11 mouse cellular contexts compared by ENCODE assay signal in the genomic region with DNA sequence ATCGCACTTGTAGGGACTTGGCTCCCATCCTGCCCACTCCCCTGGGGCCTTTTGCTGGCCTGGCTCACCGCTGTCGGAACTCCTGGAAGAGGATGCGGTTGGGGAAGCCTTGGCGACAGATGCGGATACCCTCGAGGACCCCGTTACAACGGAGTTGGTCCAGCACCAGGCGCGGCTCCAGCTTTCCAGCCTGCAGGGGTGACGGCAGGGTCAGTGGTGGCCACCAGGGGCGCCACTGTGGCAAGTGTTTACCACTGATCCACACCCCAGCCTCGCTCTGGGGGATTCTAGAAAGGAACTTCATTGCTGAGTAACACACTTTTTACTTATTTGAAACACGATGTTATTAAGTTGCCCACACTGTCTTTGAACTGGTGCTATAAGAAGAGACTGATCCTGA. TPM values are rescaled to one million over a fixed set of nuclear protein-coding genes. Genes with fewer than 3 reads are reported as not detected.
DNase-seq lines count a peak whose midpoint lies in the region; ATAC-seq and TF ChIP-seq lines count a peak whose summit lies in the region.
"Had no signal": no experiment of that assay in that cellular context is flagged by ENCODE, and none has a peak within 500 bp of the region (broad histone marks: within the 10 kb centered on the region; RNA-seq: fewer than 3 reads in every experiment).

No protein-coding gene starts in this region.

- no peaks in the 10 kb centered on the region for H3K4me1 ChIP-seq in limb, embryonic 11.5 days (ENCODE audit: control insufficient read depth, insufficient read depth, low read length)
- H3K4me1 ChIP-seq in limb, embryonic 10.5 days: no peaks in the 10 kb centered on the region
- H3K4me1 ChIP-seq: intestine, embryonic 15.5 days; limb, embryonic 12.5 days had no signal

- H3K36me3 ChIP-seq in limb, embryonic 11.5 days (ENCODE audit: control insufficient read depth, insufficient read depth, low read length): no peaks in the 10 kb centered on the region
- no peaks in the 10 kb centered on the region for H3K36me3 ChIP-seq in limb, embryonic 10.5 days
- no peaks in the 10 kb centered on the region for H3K36me3 ChIP-seq in C2C12 (ENCODE audit: control insufficient read depth, insufficient read depth)
- H3K36me3 ChIP-seq: intestine, embryonic 15.5 days; limb, embryonic 12.5 days had no signal

- no peak overlapping the region for H3K4me2 ChIP-seq in limb, embryonic 11.5 days (ENCODE audit: low read depth, severe bottlenecking)
- H3K4me2 ChIP-seq: intestine, embryonic 15.5 days; limb, embryonic 12.5 days had no signal

- WGBS in limb, embryonic 11.5 days: 16% methylated on average over 15 of the region's 15 CpGs
- 17% methylated on average over 15 of the region's 15 CpGs for WGBS in limb, embryonic 10.5 days

- DNase-seq in embryo, embryonic 10 days (ENCODE audit: low spot score): peak; percentile 43
- no peak for DNase-seq in embryo, embryonic 9.5 days (ENCODE audit: extremely low spot score)
- DNase-seq in limb, embryonic 11.5 days (ENCODE audit: low spot score): peak; percentile 36
- no peak for DNase-seq in limb, embryonic 10.5 days (ENCODE audit: low spot score)
- peak; percentile 43 to 56 for DNase-seq in cerebellum, postnatal 36 days
- no peak for DNase-seq in urinary bladder, postnatal 10 days (ENCODE audit: low spot score)
- DNase-seq in ovary, adult 18-20 months (ENCODE audit: low spot score): no peak

- no peak overlapping the region for H3ac ChIP-seq in C2C12 (ENCODE audit: control insufficient read depth, insufficient read length, low read depth)

- H3K9me3 ChIP-seq in limb, embryonic 11.5 days (ENCODE audit: control insufficient read depth, low read length): no peaks in the 10 kb centered on the region; the same call in 1 of the 2 replicates
- H3K9me3 ChIP-seq in limb, embryonic 10.5 days (replicated peaks): no peaks in the 10 kb centered on the region
- H3K9me3 ChIP-seq: intestine, embryonic 15.5 days had no signal

- H3K79me3 ChIP-seq in C2C12 (ENCODE audit: low read depth): no peaks in the 10 kb centered on the region

- H3K9ac ChIP-seq in limb, embryonic 11.5 days (ENCODE audit: low read length): no peak overlapping the region
- H3K9ac ChIP-seq: intestine, embryonic 15.5 days; limb, embryonic 12.5 days had no signal

- peaks cover 4% of the 10 kb centered on the region for H3K27me3 ChIP-seq in limb, embryonic 11.5 days (ENCODE audit: control insufficient read depth, insufficient read depth, low read length)
- H3K27me3 ChIP-seq in limb, embryonic 10.5 days (ENCODE audit: low read depth, poor library complexity, severe bottlenecking): peaks cover 70% of the 10 kb centered on the region
- peaks cover 76% of the 10 kb centered on the region for H3K27me3 ChIP-seq in C2C12 (ENCODE audit: control insufficient read depth, insufficient read depth, insufficient read length)

- H3K4me3 ChIP-seq in limb, embryonic 11.5 days (ENCODE audit: low read depth, low read length): no peak overlapping the region
- no peak overlapping the region for H3K4me3 ChIP-seq in limb, embryonic 10.5 days
- no peak overlapping the region for H3K4me3 ChIP-seq in C2C12 (ENCODE audit: insufficient read depth, poor library complexity, severe bottlenecking)
- H3K4me3 ChIP-seq: intestine, embryonic 15.5 days; limb, embryonic 12.5 days; myocyte had no signal

- TF ChIP-seq CTCF in C2C12 (IDR thresholded peaks at IDR 0.05; ENCODE audit: control insufficient read depth, insufficient read depth, insufficient read length): peak; percentile 24

- no peak for ATAC-seq in limb, embryonic 11.5 days (ENCODE audit: insufficient number of reproducible peaks, low FRiP score, low TSS enrichment, low read depth)

- no peaks in the 10 kb centered on the region for H3K79me2 ChIP-seq in C2C12 (ENCODE audit: control insufficient read depth, insufficient read depth)

- no peak overlapping the region for H3K27ac ChIP-seq in limb, embryonic 11.5 days (replicated peaks; ENCODE audit: low read depth, low read length)
- no peak overlapping the region for H3K27ac ChIP-seq in limb, embryonic 10.5 days
- H3K27ac ChIP-seq: intestine, embryonic 15.5 days; limb, embryonic 12.5 days had no signal

TF ChIP-seq in C2C12, 6 proteins besides CTCF, POLR2A, EP300 and RAD21:
- TF ChIP-seq CEBPB (IDR thresholded peaks at IDR 0.05; ENCODE audit: low read depth) (no peak), MYOG (IDR thresholded peaks at IDR 0.05; ENCODE audit: control insufficient read depth, extremely low read depth, insufficient read length) (no peak), MAX (IDR thresholded peaks at IDR 0.05) (no peak), USF1 (IDR thresholded peaks at IDR 0.05; ENCODE audit: low read depth) (no peak), MYOD1 (IDR thresholded peaks at IDR 0.05; ENCODE audit: control insufficient read depth, insufficient read length, low read depth) (no peak), FOSL1 (IDR thresholded peaks at IDR 0.05; ENCODE audit: insufficient read depth, low read length, poor library complexity, severe bottlenecking) (no peak)

RNA-seq across cellular contexts. Expression of a gene that starts 37.2 kb away (rescaled TPM):
- 1.9 and 2.1 TPM in 2 replicates for polyA plus RNA-seq in limb, embryonic 11.5 days (2014; fragmentation: Nextera tagmentation; extraction: Ambion mirVana)
- polyA plus RNA-seq in limb, embryonic 10.5 days (2016; fragmentation: Nextera tagmentation; extraction: Ambion mirVana): 0.63 and 1.8 TPM in 2 replicates
- 0.01 TPM for polyA plus RNA-seq in C2C12 (2012; fragmentation: generic; extraction: Trizol)

RNA-seq across cellular contexts. Expression of a gene that starts 42.9 kb away (rescaled TPM):
- 0.31 and 0.36 TPM in 2 replicates for polyA plus RNA-seq in limb, embryonic 11.5 days (2014; fragmentation: Nextera tagmentation; extraction: Ambion mirVana)
- 0.21 and 0.28 TPM in 2 replicates for polyA plus RNA-seq in limb, embryonic 10.5 days (2016; fragmentation: Nextera tagmentation; extraction: Ambion mirVana)
- polyA plus RNA-seq in C2C12 (2012; fragmentation: generic; extraction: Trizol): 0.26 TPM

Comparison
In these comparisons a context has a peak if more than half of its experiments do, and no peak if none do; other contexts are left out.
1. DNase-seq: peak in embryo, embryonic 10 days (single experiment), limb, embryonic 11.5 days (single experiment) and cerebellum, postnatal 36 days (2 of 2); none in embryo, embryonic 9.5 days (single experiment), limb, embryonic 10.5 days (single experiment), urinary bladder, postnatal 10 days (single experiment) and ovary, adult 18-20 months (single experiment).